Mouse (Mus musculus) limb, embryonic 14.5 days (tissue): ENCODE results near the gene Olfr625-ps1. TPM values are rescaled to one million over a fixed set of nuclear protein-coding genes. Genes with fewer than 3 reads are reported as not detected.
"Not testable (repeated sequence)": the region's sequence is repeated elsewhere in the genome, so short reads cannot be mapped to it uniquely, and the experiment has no call there.

ENCODE experiments used
- ATAC-seq: fragments of 200-750 bp; cut with Nextera tagmentation; 2 replicates; pipeline ENCODE4 v1.8.0; 2017; ENCODE audit warnings: low read depth, moderate number of reproducible peaks, moderate TSS enrichment; ENCODE audit not compliant: low FRiP score
- DNase-seq: peaks from one replicate; pipeline ENCODE4 v3.0.0-alpha.2; 2015; ENCODE audit warnings: low spot score
- H3K27ac ChIP-seq: fragments of 300-500 bp; sonication (generic); replicated peaks from 2 replicates; pipeline ENCODE4 v1.5.1; 2014; ENCODE audit warnings: low read depth, mild to moderate bottlenecking, low read length, moderate library complexity, mixed read lengths
- H3K27me3 ChIP-seq: fragments of 300-500 bp; sonication (generic); 2 replicates; pipeline ENCODE4 v1.6.1; 2014; ENCODE audit warnings: low read length, mixed read lengths; ENCODE audit not compliant: control insufficient read depth, insufficient read depth
- H3K36me3 ChIP-seq: fragments of 300-500 bp; sonication (generic); 2 replicates; pipeline ENCODE4 v1.6.1; 2014; ENCODE audit warnings: mild to moderate bottlenecking, low read length, moderate library complexity, mixed read lengths; ENCODE audit not compliant: control insufficient read depth, insufficient read depth
- H3K4me1 ChIP-seq: fragments of 300-500 bp; sonication (generic); 2 replicates; pipeline ENCODE4 v1.6.1; 2014; ENCODE audit warnings: antibody characterized with exemption, low read length, mixed read lengths; ENCODE audit not compliant: control insufficient read depth, insufficient read depth
- H3K4me2 ChIP-seq: fragments of 300-500 bp; sonication (generic); replicated peaks from 2 replicates; pipeline ENCODE4 v1.6.1; 2014; ENCODE audit warnings: low read depth, mild to moderate bottlenecking, low read length, moderate library complexity; ENCODE audit not compliant: severe bottlenecking
- H3K4me3 ChIP-seq: fragments of 300-500 bp; sonication (generic); replicated peaks from 2 replicates; pipeline ENCODE4 v1.5.1; 2014; ENCODE audit warnings: low read length
- H3K9ac ChIP-seq: fragments of 300-500 bp; sonication (generic); 2 replicates; pipeline ENCODE4 v1.6.1; 2014; ENCODE audit warnings: mild to moderate bottlenecking, low read depth, low read length, moderate library complexity; ENCODE audit not compliant: severe bottlenecking
- H3K9me3 ChIP-seq: fragments of 300-500 bp; sonication (generic); 2 replicates; pipeline ENCODE4 v1.6.1; 2016; ENCODE audit warnings: low read length; ENCODE audit not compliant: control insufficient read depth
- POLR2A ChIP-seq: fragments of 200-500 bp; IDR thresholded peaks from 2 replicates; pipeline ENCODE4 v1.8.0; 2012; ENCODE audit warnings: inconsistent platforms, mild to moderate bottlenecking, moderate library complexity, borderline replicate concordance; ENCODE audit not compliant: insufficient read depth, insufficient read length; ENCODE audit errors: extremely low read depth
- WGBS: fragments of 180-500 bp; shearing (Covaris S2); extraction: QIAGEN DNeasy Blood & Tissue Kit; methylation state at CpG from one replicate; pipeline ENCODE4 v1.1.7; 2014; 5-methylcytosine and 5-hydroxymethylcytosine counted together
- polyA plus RNA-seq, 2 experiments: library from polyadenylated mRNA; depleted of rRNA in 1 of 2; stranded (reverse) in 1 of 2; unstranded in 1 of 2; fragments of >200 nt; fragmentation: Nextera tagmentation in 1 of 2; extraction: Ambion mirVana in 1 of 2; gene quantifications; 2 replicates each; pipeline versions ENCODE4 v1.2.1 to v1.2.3; 2012 to 2014

The Olfr625-ps1 gene
- polyA plus RNA-seq, 2 experiments, result not detected

- ATAC-seq (no peak), DNase-seq (no peak)
- Histone ChIP-seq H3K36me3 (no peaks in the 10 kb centered on the region), H3K4me3 (no peak overlapping the region), H3K4me2 (no peak overlapping the region), H3K27me3 (no peaks in the 10 kb centered on the region), H3K4me1 (no peaks in the 10 kb centered on the region), H3K27ac (no peak overlapping the region), H3K9ac (no peak overlapping the region), H3K9me3 (no peaks in the 10 kb centered on the region)
- TF ChIP-seq POLR2A, result no peak
- 86% methylated on average over 4 of the region's 4 CpGs for WGBS
These were observed 16.9 kb downstream of the Olfr625-ps1 start for GRCm38 (mm10) chr7:103699469-103699868.

GRCm38 (mm10) chr7:103712024-103712423 is 29.5 kb downstream of the Olfr625-ps1 start:
- H3K4me3 ChIP-seq, result no peak overlapping the region
- H3K4me2 ChIP-seq, result no peak overlapping the region
- DNase-seq (no peak), ATAC-seq (no peak)
- H3K9me3 ChIP-seq, result no peaks in the 10 kb centered on the region
- H3K4me1 ChIP-seq, result no peaks in the 10 kb centered on the region
- no peak overlapping the region for H3K27ac ChIP-seq
- WGBS, result 28% methylated on average over 2 of the region's 2 CpGs
- TF ChIP-seq POLR2A, result no peak
- H3K9ac ChIP-seq, result no peak overlapping the region
- H3K36me3 ChIP-seq, result no peaks in the 10 kb centered on the region
- no peaks in the 10 kb centered on the region for H3K27me3 ChIP-seq

GRCm38 (mm10) chr7:103714371-103714770 is 31.9 kb downstream of the Olfr625-ps1 start, which contains the start of gene Olfr243:
Gene Olfr243 (plus strand): TSS chr7:103714671.
- TF ChIP-seq POLR2A, result no peak
- no peak for DNase-seq
- no peak within 1 kb of the TSS for H3K27ac ChIP-seq
- no peak within 1 kb of the TSS for H3K4me2 ChIP-seq
- no peak within 1 kb of the TSS for H3K4me3 ChIP-seq
- H3K4me1 ChIP-seq, result no peaks in the 10 kb centered on the region
- no peaks in the 10 kb centered on the region for H3K27me3 ChIP-seq
- ATAC-seq, result no peak
- no peaks in the 10 kb centered on the region for H3K36me3 ChIP-seq
- H3K9ac ChIP-seq, result no peak within 1 kb of the TSS
- no peaks in the 10 kb centered on the region for H3K9me3 ChIP-seq

- not testable (repeated sequence) for H3K4me1 ChIP-seq, H3K4me3 ChIP-seq, DNase-seq, H3K4me2 ChIP-seq, H3K27ac ChIP-seq, ATAC-seq, H3K9ac ChIP-seq, H3K36me3 ChIP-seq, H3K9me3 ChIP-seq, H3K27me3 ChIP-seq
- WGBS, result 96% methylated on average over 1 of the region's 1 CpGs
These were observed 33.9 kb downstream of the Olfr625-ps1 start for GRCm38 (mm10) chr7:103716398-103716797.

GRCm38 (mm10) chr7:103730074-103730473 is 47.6 kb downstream of the Olfr625-ps1 start, which contains the start of gene Olfr628:
Gene Olfr628 (plus strand): TSS chr7:103730374.
- no peaks in the 10 kb centered on the region for H3K4me1 ChIP-seq
- DNase-seq, result no peak
- no peak within 1 kb of the TSS for H3K9ac ChIP-seq
- no peak for ATAC-seq
- TF ChIP-seq POLR2A, result no peak
- no peaks in the 10 kb centered on the region for H3K9me3 ChIP-seq
- 91% methylated on average over 1 of the region's 1 CpGs for WGBS
- H3K36me3 ChIP-seq, result no peaks in the 10 kb centered on the region
- no peak within 1 kb of the TSS for H3K27ac ChIP-seq
- H3K27me3 ChIP-seq, result no peaks in the 10 kb centered on the region
- H3K4me3 ChIP-seq, result no peak within 1 kb of the TSS
- no peak within 1 kb of the TSS for H3K4me2 ChIP-seq

Other genes with a start within 250 kb of the Olfr625-ps1 start
Only the 30 nearest of the 34 such genes appear.
- not detected in 2 replicates for gene Olfr607, start 218.6 kb upstream of the Olfr625-ps1 start, polyA plus RNA-seq (2012; rRNA removed)
- gene Olfr607, start 218.6 kb upstream of the Olfr625-ps1 start, polyA plus RNA-seq (2014; fragmentation: Nextera tagmentation; extraction: Ambion mirVana), result not detected in 2 replicates
- not detected in 2 replicates for gene Olfr608, start 212.8 kb upstream of the Olfr625-ps1 start, polyA plus RNA-seq (2012; rRNA removed)
- gene Olfr608, start 212.8 kb upstream of the Olfr625-ps1 start, polyA plus RNA-seq (2014; fragmentation: Nextera tagmentation; extraction: Ambion mirVana), result not detected in 2 replicates
- not detected in 2 replicates for gene Olfr609, start 184.7 kb upstream of the Olfr625-ps1 start, polyA plus RNA-seq (2012; rRNA removed)
- not detected in 2 replicates for gene Olfr609, start 184.7 kb upstream of the Olfr625-ps1 start, polyA plus RNA-seq (2014; fragmentation: Nextera tagmentation; extraction: Ambion mirVana)
- not detected in 2 replicates for gene Olfr610, start 170.6 kb upstream of the Olfr625-ps1 start, polyA plus RNA-seq (2012; rRNA removed)
- gene Olfr610, start 170.6 kb upstream of the Olfr625-ps1 start, polyA plus RNA-seq (2014; fragmentation: Nextera tagmentation; extraction: Ambion mirVana), result not detected in 2 replicates
- gene Olfr611, start 161.9 kb upstream of the Olfr625-ps1 start, polyA plus RNA-seq (2012; rRNA removed), result not detected in 2 replicates
- gene Olfr611, start 161.9 kb upstream of the Olfr625-ps1 start, polyA plus RNA-seq (2014; fragmentation: Nextera tagmentation; extraction: Ambion mirVana), result not detected in 2 replicates
- gene Olfr612, start 140.0 kb upstream of the Olfr625-ps1 start, polyA plus RNA-seq (2012; rRNA removed), result not detected in 2 replicates
- not detected in 2 replicates for gene Olfr612, start 140.0 kb upstream of the Olfr625-ps1 start, polyA plus RNA-seq (2014; fragmentation: Nextera tagmentation; extraction: Ambion mirVana)
- not detected in 2 replicates for gene Olfr613, start 134.6 kb upstream of the Olfr625-ps1 start, polyA plus RNA-seq (2012; rRNA removed)
- gene Olfr613, start 134.6 kb upstream of the Olfr625-ps1 start, polyA plus RNA-seq (2014; fragmentation: Nextera tagmentation; extraction: Ambion mirVana), result not detected in 2 replicates
- gene Olfr615, start 126.6 kb upstream of the Olfr625-ps1 start, polyA plus RNA-seq (2012; rRNA removed), result not detected in 2 replicates
- gene Olfr615, start 126.6 kb upstream of the Olfr625-ps1 start, polyA plus RNA-seq (2014; fragmentation: Nextera tagmentation; extraction: Ambion mirVana), result not detected in 2 replicates
- not detected in 2 replicates for gene Olfr616, start 113.6 kb upstream of the Olfr625-ps1 start, polyA plus RNA-seq (2012; rRNA removed)
- not detected in 2 replicates for gene Olfr616, start 113.6 kb upstream of the Olfr625-ps1 start, polyA plus RNA-seq (2014; fragmentation: Nextera tagmentation; extraction: Ambion mirVana)
- not detected in 2 replicates for gene Olfr617, start 109.7 kb upstream of the Olfr625-ps1 start, polyA plus RNA-seq (2012; rRNA removed)
- not detected in 2 replicates for gene Olfr617, start 109.7 kb upstream of the Olfr625-ps1 start, polyA plus RNA-seq (2014; fragmentation: Nextera tagmentation; extraction: Ambion mirVana)
- gene Olfr618, start 92.6 kb upstream of the Olfr625-ps1 start, polyA plus RNA-seq (2012; rRNA removed), result not detected in 2 replicates
- not detected in 2 replicates for gene Olfr618, start 92.6 kb upstream of the Olfr625-ps1 start, polyA plus RNA-seq (2014; fragmentation: Nextera tagmentation; extraction: Ambion mirVana)
- gene Olfr619, start 82.1 kb upstream of the Olfr625-ps1 start, polyA plus RNA-seq (2012; rRNA removed), result not detected in 2 replicates
- not detected in 2 replicates for gene Olfr619, start 82.1 kb upstream of the Olfr625-ps1 start, polyA plus RNA-seq (2014; fragmentation: Nextera tagmentation; extraction: Ambion mirVana)
- not detected in 2 replicates for gene Olfr620, start 70.2 kb upstream of the Olfr625-ps1 start, polyA plus RNA-seq (2012; rRNA removed)
- gene Olfr620, start 70.2 kb upstream of the Olfr625-ps1 start, polyA plus RNA-seq (2014; fragmentation: Nextera tagmentation; extraction: Ambion mirVana), result not detected in 2 replicates
- not detected in 2 replicates for gene Olfr622, start 40.0 kb upstream of the Olfr625-ps1 start, polyA plus RNA-seq (2012; rRNA removed)
- not detected in 2 replicates for gene Olfr622, start 40.0 kb upstream of the Olfr625-ps1 start, polyA plus RNA-seq (2014; fragmentation: Nextera tagmentation; extraction: Ambion mirVana)
- gene Olfr623, start 19.0 kb upstream of the Olfr625-ps1 start, polyA plus RNA-seq (2012; rRNA removed), result not detected in 2 replicates
- gene Olfr623, start 19.0 kb upstream of the Olfr625-ps1 start, polyA plus RNA-seq (2014; fragmentation: Nextera tagmentation; extraction: Ambion mirVana), result not detected in 2 replicates
- 0.03 TPM in 1 of 2 replicates, not detected in the other for gene Olfr624, start 11.5 kb upstream of the Olfr625-ps1 start, polyA plus RNA-seq (2012; rRNA removed)
- 0.06 and 0.07 TPM in 2 replicates for gene Olfr624, start 11.5 kb upstream of the Olfr625-ps1 start, polyA plus RNA-seq (2014; fragmentation: Nextera tagmentation; extraction: Ambion mirVana)
- gene Olfr243, start 32.0 kb downstream of the Olfr625-ps1 start, polyA plus RNA-seq (2012; rRNA removed), result not detected in 2 replicates
- gene Olfr243, start 32.0 kb downstream of the Olfr625-ps1 start, polyA plus RNA-seq (2014; fragmentation: Nextera tagmentation; extraction: Ambion mirVana), result not detected in 2 replicates
- gene Olfr628, start 47.7 kb downstream of the Olfr625-ps1 start, polyA plus RNA-seq (2012; rRNA removed), result not detected in 2 replicates
- gene Olfr628, start 47.7 kb downstream of the Olfr625-ps1 start, polyA plus RNA-seq (2014; fragmentation: Nextera tagmentation; extraction: Ambion mirVana), result not detected in 2 replicates
- gene Olfr629, start 62.2 kb downstream of the Olfr625-ps1 start, polyA plus RNA-seq (2012; rRNA removed), result not detected in 2 replicates
- not detected in 2 replicates for gene Olfr629, start 62.2 kb downstream of the Olfr625-ps1 start, polyA plus RNA-seq (2014; fragmentation: Nextera tagmentation; extraction: Ambion mirVana)
- gene Olfr630, start 74.6 kb downstream of the Olfr625-ps1 start, polyA plus RNA-seq (2012; rRNA removed), result not detected in 2 replicates
- gene Olfr630, start 74.6 kb downstream of the Olfr625-ps1 start, polyA plus RNA-seq (2014; fragmentation: Nextera tagmentation; extraction: Ambion mirVana), result not detected in 2 replicates
- not detected in 2 replicates for gene Olfr69, start 88.9 kb downstream of the Olfr625-ps1 start, polyA plus RNA-seq (2012; rRNA removed)
- gene Olfr69, start 88.9 kb downstream of the Olfr625-ps1 start, polyA plus RNA-seq (2014; fragmentation: Nextera tagmentation; extraction: Ambion mirVana), result not detected in 2 replicates
- gene Olfr68, start 97.0 kb downstream of the Olfr625-ps1 start, polyA plus RNA-seq (2012; rRNA removed), result not detected in 2 replicates
- gene Olfr68, start 97.0 kb downstream of the Olfr625-ps1 start, polyA plus RNA-seq (2014; fragmentation: Nextera tagmentation; extraction: Ambion mirVana), result not detected in 2 replicates
- gene Olfr67, start 109.1 kb downstream of the Olfr625-ps1 start, polyA plus RNA-seq (2012; rRNA removed), result 0.03 TPM in 1 of 2 replicates, not detected in the other
- not detected in 2 replicates for gene Olfr67, start 109.1 kb downstream of the Olfr625-ps1 start, polyA plus RNA-seq (2014; fragmentation: Nextera tagmentation; extraction: Ambion mirVana)
- 2,382 and 2,478 TPM in 2 replicates for gene Hbb-bt, start 131.3 kb downstream of the Olfr625-ps1 start, polyA plus RNA-seq (2012; rRNA removed)
- gene Hbb-bt, start 131.3 kb downstream of the Olfr625-ps1 start, polyA plus RNA-seq (2014; fragmentation: Nextera tagmentation; extraction: Ambion mirVana), result 2,610 and 4,062 TPM in 2 replicates
- 9,008 and 9,822 TPM in 2 replicates for gene Hbb-bs, start 145.4 kb downstream of the Olfr625-ps1 start, polyA plus RNA-seq (2012; rRNA removed)
- gene Hbb-bs, start 145.4 kb downstream of the Olfr625-ps1 start, polyA plus RNA-seq (2014; fragmentation: Nextera tagmentation; extraction: Ambion mirVana), result 6,131 and 9,529 TPM in 2 replicates
- not detected in 2 replicates for gene Hbb-bh2, start 157.8 kb downstream of the Olfr625-ps1 start, polyA plus RNA-seq (2012; rRNA removed)
- gene Hbb-bh2, start 157.8 kb downstream of the Olfr625-ps1 start, polyA plus RNA-seq (2014; fragmentation: Nextera tagmentation; extraction: Ambion mirVana), result not detected in 2 replicates
- 12.0 and 13.3 TPM in 2 replicates for gene Hbb-bh1, start 160.4 kb downstream of the Olfr625-ps1 start, polyA plus RNA-seq (2012; rRNA removed)
- gene Hbb-bh1, start 160.4 kb downstream of the Olfr625-ps1 start, polyA plus RNA-seq (2014; fragmentation: Nextera tagmentation; extraction: Ambion mirVana), result 8.0 and 8.4 TPM in 2 replicates
- 702 and 799 TPM in 2 replicates for gene Hbb-y, start 170.5 kb downstream of the Olfr625-ps1 start, polyA plus RNA-seq (2012; rRNA removed)
- gene Hbb-y, start 170.5 kb downstream of the Olfr625-ps1 start, polyA plus RNA-seq (2014; fragmentation: Nextera tagmentation; extraction: Ambion mirVana), result 1,395 and 1,439 TPM in 2 replicates
- gene Olfr66, start 203.5 kb downstream of the Olfr625-ps1 start, polyA plus RNA-seq (2012; rRNA removed), result not detected in 2 replicates
- gene Olfr66, start 203.5 kb downstream of the Olfr625-ps1 start, polyA plus RNA-seq (2014; fragmentation: Nextera tagmentation; extraction: Ambion mirVana), result not detected in 2 replicates
- gene Olfr64, start 211.8 kb downstream of the Olfr625-ps1 start, polyA plus RNA-seq (2012; rRNA removed), result not detected in 2 replicates
- not detected in 2 replicates for gene Olfr64, start 211.8 kb downstream of the Olfr625-ps1 start, polyA plus RNA-seq (2014; fragmentation: Nextera tagmentation; extraction: Ambion mirVana)